Mouse (Mus musculus) G1E (cell line): ENCODE results near the gene Rgs3. TPM values are rescaled to one million over a fixed set of nuclear protein-coding genes. Genes with fewer than 3 reads are reported as not detected.

Experiments
- ATAC-seq: 2 replicates; pipeline ENCODE4 v1.8.0; 2016; ENCODE audit warnings: mild to moderate bottlenecking; ENCODE audit not compliant: insufficient number of reproducible peaks, poor library complexity, low FRiP score, severe bottlenecking; ENCODE audit errors: extremely low read depth
- DNase-seq: peaks from one replicate; pipeline ENCODE4 v3.0.0; 2012; ENCODE audit warnings: low spot score
- H3K27me3 ChIP-seq: 2 replicates; pipeline ENCODE4 v1.6.1; 2012; ENCODE audit warnings: mild to moderate bottlenecking, low read length, inconsistent platforms; ENCODE audit not compliant: insufficient read depth
- H3K36me3 ChIP-seq: replicated peaks from 2 replicates; pipeline ENCODE3; 2012; ENCODE audit warnings: mild to moderate bottlenecking, inconsistent platforms
- H3K4me1 ChIP-seq: 2 replicates; pipeline ENCODE4 v1.6.1; 2012; ENCODE audit warnings: low read depth, low read length, inconsistent platforms, mixed read lengths; ENCODE audit not compliant: insufficient read depth
- H3K4me3 ChIP-seq: 2 replicates; pipeline ENCODE4 v1.5.1; 2012; ENCODE audit warnings: low read depth, mild to moderate bottlenecking, inconsistent platforms, low read length, moderate library complexity, mixed read lengths
- H3K9me3 ChIP-seq: replicated peaks from 2 replicates; pipeline ENCODE4 v1.6.1; 2012; ENCODE audit warnings: inconsistent platforms
- CTCF ChIP-seq: IDR thresholded peaks from 2 replicates; pipeline ENCODE4 v1.5.1; 2012; ENCODE audit warnings: low read depth, low read length, inconsistent platforms, mixed read lengths
- GATA1 ChIP-seq: IDR thresholded peaks from 2 replicates; pipeline ENCODE4 v1.6.1; 2012; ENCODE audit warnings: borderline replicate concordance, low read length, inconsistent platforms, mixed read lengths
- GATA2 ChIP-seq: IDR thresholded peaks from 2 replicates; pipeline ENCODE4 v1.6.1; 2012; ENCODE audit warnings: low read depth, low read length, inconsistent platforms, borderline replicate concordance
- POLR2AphosphoS5 ChIP-seq: IDR thresholded peaks from 2 replicates; pipeline ENCODE4 v1.6.1; 2012; ENCODE audit warnings: low read depth, low read length, inconsistent platforms; ENCODE audit not compliant: insufficient replicate concordance
- TAL1 ChIP-seq: conservative IDR thresholded peaks from 2 replicates; pipeline ENCODE4 v1.6.1; 2012; ENCODE audit warnings: low read depth, low read length, inconsistent platforms, mixed read lengths
- polyA plus RNA-seq: library from polyadenylated mRNA; stranded (reverse); fragments of >175 nt; gene quantifications from 2 replicates; pipeline ENCODE4 v1.2.3, GENCODE M21; 2012
- total RNA-seq, 2 experiments: library from RNA; stranded (forward) in 1 of 2; stranded (reverse) in 1 of 2; fragments of 200-1000 nt in 1 of 2; fragments of >200 nt in 1 of 2; fragmentation: Nextera tagmentation in 1 of 2; gene quantifications; 2 replicates each; pipeline ENCODE4 v1.2.3; 2014 to 2017

Rgs3 gene
- total and polyA plus RNA-seq, 3 experiments, result 0.16 TPM; not detected in 2

DNA sequence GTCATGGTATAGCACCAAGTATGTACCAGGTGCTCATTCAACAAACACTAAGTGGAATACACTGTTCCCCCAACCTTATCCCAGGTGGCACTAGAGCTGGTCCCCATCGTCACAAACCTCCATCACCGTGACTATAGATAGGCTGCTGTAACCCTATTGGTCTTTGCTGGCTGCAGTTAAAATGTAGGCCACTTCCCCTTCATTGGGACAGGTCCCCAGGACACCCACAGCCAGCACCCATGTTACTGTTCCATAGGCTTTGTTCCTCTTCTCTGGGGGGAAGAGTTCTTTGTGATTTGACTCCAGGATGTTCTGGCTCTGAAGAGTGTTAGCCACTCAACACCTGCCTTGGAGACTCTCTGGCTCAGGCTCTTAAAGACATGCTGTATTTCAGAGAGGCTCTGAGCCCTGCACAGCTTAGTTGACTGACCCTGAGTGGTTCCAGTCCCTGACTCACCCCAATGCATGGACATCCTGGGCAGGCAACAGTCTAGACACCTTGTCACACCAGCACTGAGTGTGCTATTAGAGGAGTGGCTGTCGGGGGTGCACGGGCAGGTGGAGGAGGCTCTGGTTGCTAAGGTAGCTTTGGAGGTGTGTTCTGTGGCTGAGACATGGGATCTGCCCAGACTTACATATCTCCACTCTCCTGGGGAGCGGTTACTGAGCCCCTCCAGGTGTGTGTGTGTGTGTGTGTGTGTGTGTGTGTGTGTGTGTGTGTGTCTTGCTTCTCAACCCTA lies 94.4 kb downstream of the Rgs3 start:
- H3K27me3 ChIP-seq, result no peaks in the 10 kb centered on the region
- DNase-seq (no peak), ATAC-seq (no peak)
- no peaks in the 10 kb centered on the region for H3K36me3 ChIP-seq
- peaks cover 91% of the 10 kb centered on the region for H3K9me3 ChIP-seq
- TF ChIP-seq POLR2AphosphoS5 (no peak), GATA2 (no peak), TAL1 (no peak), GATA1 (no peak), CTCF (no peak)
- no peaks in the 10 kb centered on the region for H3K4me1 ChIP-seq
- no peak overlapping the region for H3K4me3 ChIP-seq

DNA sequence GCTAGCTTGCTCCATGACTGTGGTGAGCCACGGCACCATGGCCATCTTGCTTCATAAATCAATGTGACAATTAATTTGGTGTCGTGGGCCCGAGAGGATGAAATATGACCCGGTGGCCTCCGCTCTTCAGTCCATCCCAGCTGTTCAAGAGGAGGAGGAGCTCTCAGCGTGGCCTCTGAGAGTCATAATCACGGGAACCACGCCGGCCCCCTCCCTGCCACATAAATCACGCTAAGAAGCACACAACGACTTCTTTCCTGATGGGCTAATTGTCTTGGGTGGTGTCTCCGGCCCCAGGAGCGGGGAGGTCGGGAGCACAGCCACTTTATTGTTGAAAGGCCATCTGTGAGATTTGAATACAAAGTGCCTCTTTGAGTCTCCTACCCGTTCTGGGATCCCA lies 99.6 kb downstream of the Rgs3 start:
- peaks cover 90% of the 10 kb centered on the region for H3K9me3 ChIP-seq
- DNase-seq (no peak), ATAC-seq (no peak)
- no peak overlapping the region for H3K4me3 ChIP-seq
- no peaks in the 10 kb centered on the region for H3K36me3 ChIP-seq
- H3K27me3 ChIP-seq, result no peaks in the 10 kb centered on the region
- H3K4me1 ChIP-seq, result no peaks in the 10 kb centered on the region
- TF ChIP-seq CTCF (no peak), GATA2 (no peak), POLR2AphosphoS5 (no peak), GATA1 (no peak), TAL1 (no peak)

DNA sequence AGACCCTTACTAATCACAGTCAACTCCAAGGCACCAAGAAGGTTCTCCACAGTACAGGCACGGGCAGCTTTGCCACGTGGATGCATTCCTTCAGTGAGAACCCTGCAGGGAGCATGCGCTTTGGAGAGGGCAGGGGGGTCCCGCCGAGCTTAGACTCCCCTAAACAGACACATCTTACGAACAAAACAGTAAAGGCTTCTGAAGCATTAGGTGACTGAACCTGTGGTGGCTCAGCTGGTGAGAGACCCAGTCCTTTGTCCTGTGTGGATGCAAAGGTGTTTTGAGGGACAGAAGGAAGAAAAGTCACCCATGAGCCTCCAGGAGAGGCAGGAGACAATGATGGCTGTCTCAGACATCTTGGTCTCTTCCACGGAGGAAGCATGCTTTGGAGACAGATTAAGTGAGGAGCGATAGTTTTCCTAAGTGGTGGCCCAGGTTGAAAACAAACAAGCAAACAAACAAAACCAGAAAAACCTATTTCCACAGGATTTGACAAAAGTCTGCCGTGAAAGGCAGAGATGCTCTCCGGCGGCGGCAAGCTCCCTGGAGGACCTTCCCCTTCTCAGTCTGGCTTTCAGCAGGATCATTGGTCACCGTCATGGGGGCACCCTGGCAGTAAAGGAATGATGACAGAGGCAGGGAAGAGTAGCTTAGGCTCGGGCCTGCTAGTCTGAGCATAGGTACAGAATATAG lies 100.4 kb downstream of the Rgs3 start:
- TF ChIP-seq GATA2 (no peak), TAL1 (no peak), POLR2AphosphoS5 (no peak), GATA1 (no peak), CTCF (no peak)
- Histone ChIP-seq H3K27me3 (no peaks in the 10 kb centered on the region), H3K36me3 (no peaks in the 10 kb centered on the region), H3K4me1 (no peaks in the 10 kb centered on the region), H3K9me3 (peaks cover 86% of the 10 kb centered on the region), H3K4me3 (no peak overlapping the region)
- ATAC-seq, result no peak
- no peak for DNase-seq

DNA sequence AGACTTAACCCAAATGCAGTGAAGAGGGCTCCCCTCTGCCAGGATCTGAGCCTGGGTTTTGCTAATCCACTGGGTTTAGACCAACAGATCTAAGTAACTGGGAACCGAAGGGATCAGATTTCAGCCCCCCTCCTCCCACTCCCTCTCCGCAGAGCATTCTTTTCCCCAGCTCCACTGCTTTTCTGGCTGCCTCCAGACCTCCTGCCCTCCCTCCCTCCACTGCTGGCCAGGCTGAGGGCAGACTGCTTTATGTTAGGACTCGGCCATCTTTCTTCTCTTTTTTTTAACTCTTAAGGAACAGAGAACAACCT lies 100.9 kb downstream of the Rgs3 start:
- DNase-seq (no peak), ATAC-seq (no peak)
- Histone ChIP-seq H3K27me3 (no peaks in the 10 kb centered on the region), H3K9me3 (peaks cover 82% of the 10 kb centered on the region), H3K4me3 (no peak overlapping the region), H3K36me3 (no peaks in the 10 kb centered on the region), H3K4me1 (no peaks in the 10 kb centered on the region)
- TF ChIP-seq TAL1 (no peak), GATA1 (no peak), GATA2 (no peak), POLR2AphosphoS5 (no peak), CTCF (no peak)

DNA sequence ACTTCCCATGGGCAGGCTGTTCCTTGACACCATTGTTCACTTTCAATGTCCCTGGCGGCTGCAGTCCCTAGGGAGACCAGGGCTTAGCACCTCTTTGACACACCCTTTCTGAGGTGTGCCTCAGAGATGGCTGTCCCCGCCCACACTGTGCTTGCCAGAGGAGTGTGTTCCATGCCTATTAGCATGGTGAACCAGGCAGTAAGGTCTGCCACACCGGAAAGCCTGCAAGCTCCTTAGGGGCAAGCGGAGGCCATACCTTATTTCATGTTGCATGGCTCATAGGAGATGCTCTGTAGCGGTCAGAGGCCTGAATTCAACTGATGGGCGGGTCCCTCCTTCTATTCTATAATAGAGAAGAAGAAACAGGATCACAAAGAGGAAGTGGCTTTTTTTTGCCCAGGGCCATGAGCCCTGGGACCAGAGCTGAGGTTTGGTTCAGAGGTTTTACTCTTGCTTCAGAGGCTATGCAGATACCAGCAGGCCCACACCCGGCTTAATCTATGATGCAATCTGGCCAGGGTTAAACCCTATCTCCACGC lies 101.7 kb downstream of the Rgs3 start:
- Histone ChIP-seq H3K4me3 (no peak overlapping the region), H3K9me3 (peaks cover 73% of the 10 kb centered on the region), H3K36me3 (no peaks in the 10 kb centered on the region), H3K27me3 (no peaks in the 10 kb centered on the region), H3K4me1 (no peaks in the 10 kb centered on the region)
- TF ChIP-seq POLR2AphosphoS5 (no peak), CTCF (no peak), TAL1 (no peak), GATA1 (no peak), GATA2 (no peak)
- ATAC-seq, result no peak
- no peak for DNase-seq

DNA sequence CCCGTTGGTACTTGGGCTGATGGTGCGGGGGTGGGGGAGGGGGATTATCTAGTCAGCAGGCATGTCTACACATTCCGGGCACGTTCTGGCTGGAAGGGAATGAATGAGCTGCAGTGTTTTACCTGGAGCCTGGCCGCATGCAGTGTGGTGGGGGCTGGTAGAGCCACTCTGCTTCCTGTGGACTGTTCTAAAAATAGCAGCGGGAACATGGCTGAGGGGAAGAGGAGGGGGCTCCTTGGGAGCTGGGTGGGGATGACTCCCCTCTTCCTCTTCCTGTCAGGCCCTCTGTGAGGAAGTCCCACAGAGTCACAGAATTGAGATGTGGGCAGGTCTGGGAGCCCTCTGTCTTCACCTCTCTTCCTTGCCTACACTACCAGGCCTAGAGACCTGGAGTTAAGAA lies 103.7 kb downstream of the Rgs3 start:
- peaks cover 65% of the 10 kb centered on the region for H3K9me3 ChIP-seq
- no peaks in the 10 kb centered on the region for H3K4me1 ChIP-seq
- TF ChIP-seq POLR2AphosphoS5, result no peak
- TF ChIP-seq GATA1, result no peak
- no peak for TF ChIP-seq GATA2
- TF ChIP-seq CTCF, result no peak
- TF ChIP-seq TAL1, result no peak
- H3K4me3 ChIP-seq, result no peak overlapping the region
- no peaks in the 10 kb centered on the region for H3K27me3 ChIP-seq
- no peak for DNase-seq
- ATAC-seq, result no peak
- H3K36me3 ChIP-seq, result no peaks in the 10 kb centered on the region
